Mouse (Mus musculus) lung, adult 2 months (tissue): ENCODE results near the gene Slc19a1.

Source experiments
- CTCF ChIP-seq: fragments of 200-500 bp; IDR thresholded peaks from 2 replicates; pipeline ENCODE4 v1.5.1; 2011; ENCODE audit warnings: mild to moderate bottlenecking, low read length, control low read depth; ENCODE audit not compliant: insufficient read depth
- POLR2A ChIP-seq: fragments of 200-500 bp; IDR thresholded peaks from 2 replicates; pipeline ENCODE4 v1.6.1; 2011; ENCODE audit warnings: low read depth, mild to moderate bottlenecking, control low read depth, low read length, borderline replicate concordance; ENCODE audit errors: extremely low read depth

- TF ChIP-seq POLR2A (no peak), CTCF (no peak)
Measured at GRCm38 (mm10) chr10:77030666-77031065, 1.4 kb upstream of the Slc19a1 start.
